Mouse (Mus musculus) adrenal gland, postnatal 14 days (tissue): ENCODE data around the gene Col16a1. TPM values are rescaled to one million over a fixed set of nuclear protein-coding genes. Genes with fewer than 3 reads are reported as not detected.

Experiments
- DNase-seq: peaks from one replicate; pipeline ENCODE4 v3.0.0; 2021; ENCODE audit warnings: mixed read lengths
- total RNA-seq: library from RNA; stranded (reverse); gene quantifications from 2 replicates; pipeline ENCODE4 v1.2.3, GENCODE M21; 2021

Gene Col16a1
- total RNA-seq, 1 experiment from 2014 or later, result 21.3 TPM

- DNase-seq, result peak; percentile 55
These were observed 83.2 kb downstream of the Col16a1 start for GRCm38 (mm10) chr4:130130641-130131350.

- DNase-seq, result no peak
These were observed 83.9 kb downstream of the Col16a1 start for GRCm38 (mm10) chr4:130131448-130132105.

- no peak for DNase-seq
These were observed 85.8 kb downstream of the Col16a1 start for GRCm38 (mm10) chr4:130133399-130133798.

- DNase-seq, result peak; percentile 89
These were observed 91.0 kb downstream of the Col16a1 start for GRCm38 (mm10) chr4:130138441-130139213.

- DNase-seq, result no peak
These were observed 91.5 kb downstream of the Col16a1 start, which contains the start of gene Hcrtr1 for GRCm38 (mm10) chr4:130139214-130139492. Gene Hcrtr1, minus strand, starts transcription at chr4:130139359.

GRCm38 (mm10) chr4:130140992-130141402, 93.4 kb downstream of the Col16a1 start:
- no peak for DNase-seq

GRCm38 (mm10) chr4:130141786-130142185, 94.1 kb downstream of the Col16a1 start:
- DNase-seq, result peak; percentile 70

- no peak for DNase-seq
These were observed 100.8 kb downstream of the Col16a1 start for GRCm38 (mm10) chr4:130148405-130148804.

Other genes with a start within 250 kb of the Col16a1 start
- 313 and 326 TPM in 2 replicates for gene Ptp4a2, start 236.6 kb upstream of the Col16a1 start, total RNA-seq
- gene Spocd1, start 118.6 kb upstream of the Col16a1 start, total RNA-seq, result 0.19 and 0.30 TPM in 2 replicates
- 16.0 and 17.3 TPM in 2 replicates for gene Adgrb2, start 63.0 kb upstream of the Col16a1 start, total RNA-seq
- gene Pef1, start 54.7 kb downstream of the Col16a1 start, total RNA-seq, result 55.1 and 56.9 TPM in 2 replicates
- gene Hcrtr1, start 91.5 kb downstream of the Col16a1 start, total RNA-seq, result 0.48 and 0.90 TPM in 2 replicates
- gene Tinagl1, start 127.3 kb downstream of the Col16a1 start, total RNA-seq, result 131 and 156 TPM in 2 replicates
- gene Gm853, start 174.6 kb downstream of the Col16a1 start, total RNA-seq, result not detected in 2 replicates
- 0.98 and 2.2 TPM in 2 replicates for gene Serinc2, start 231.4 kb downstream of the Col16a1 start, total RNA-seq